ENCODE assay signal across 8 mouse cellular contexts in the genomic region with DNA sequence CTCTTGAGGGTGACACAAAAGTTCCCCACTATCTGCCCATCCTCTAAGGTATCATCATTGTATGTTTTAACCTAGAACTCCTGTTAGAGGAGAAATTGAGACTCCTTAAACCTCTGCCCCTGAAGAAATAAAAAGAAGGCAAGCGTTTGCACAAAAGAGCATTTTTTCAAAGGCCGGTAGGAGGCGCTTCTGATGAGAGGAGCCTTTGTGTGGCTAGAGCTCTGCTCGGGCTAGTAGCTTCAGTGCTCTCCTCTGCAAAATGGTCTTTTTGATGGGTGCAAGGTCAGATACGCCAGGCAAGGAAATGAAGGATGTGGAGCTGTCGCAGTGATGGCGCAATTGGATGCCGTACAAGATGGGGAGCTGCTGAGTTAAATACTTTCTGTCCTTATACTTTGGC.
DNase-seq lines count a peak whose midpoint lies in the region; ATAC-seq and TF ChIP-seq lines count a peak whose summit lies in the region.

No protein-coding gene starts in this region.

- H3K4me2 ChIP-seq in limb, embryonic 11.5 days (ENCODE audit: low read depth, severe bottlenecking): no peak overlapping the region

- H3K36me3 ChIP-seq in limb, embryonic 11.5 days (ENCODE audit: control insufficient read depth, insufficient read depth, low read length): no peaks in the 10 kb centered on the region
- H3K36me3 ChIP-seq in limb, embryonic 10.5 days: no peaks in the 10 kb centered on the region

- DNase-seq in cerebellum, adult 8-10 months: peak; percentile 3
- DNase-seq in cerebellum, adult 2 months: no peak
- DNase-seq in limb, embryonic 11.5 days (ENCODE audit: low spot score): peak; percentile 64
- no peak for DNase-seq in limb, embryonic 10.5 days (ENCODE audit: low spot score)
- peak; percentile 46 for DNase-seq in embryo, embryonic 9.5 days (ENCODE audit: extremely low spot score)
- peak; percentile 22 for DNase-seq in left cerebral cortex, postnatal 4 days
- DNase-seq in Muller cell, postnatal 12 days (ENCODE audit: inconsistent ontology term): no peak

- no peak for TF ChIP-seq POLR2A in cerebellum, adult 2 months (IDR thresholded peaks at IDR 0.05; ENCODE audit: borderline replicate concordance, insufficient read depth, low read length)

- H3K27me3 ChIP-seq in cerebellum, adult 2 months (ENCODE audit: control insufficient read depth, insufficient read depth, low read length): peaks cover 2% of the 10 kb centered on the region; the same call in 1 of the 2 replicates
- no peaks in the 10 kb centered on the region for H3K27me3 ChIP-seq in limb, embryonic 11.5 days (ENCODE audit: control insufficient read depth, insufficient read depth, low read length)
- H3K27me3 ChIP-seq in limb, embryonic 10.5 days (ENCODE audit: low read depth, poor library complexity, severe bottlenecking): no peaks in the 10 kb centered on the region

- no peak overlapping the region for H3K4me3 ChIP-seq in cerebellum, adult 2 months (replicated peaks; ENCODE audit: insufficient read depth, low read depth, low read length)
- no peak overlapping the region for H3K4me3 ChIP-seq in limb, embryonic 11.5 days (ENCODE audit: low read depth, low read length)
- no peak overlapping the region for H3K4me3 ChIP-seq in limb, embryonic 10.5 days

- H3K9ac ChIP-seq in limb, embryonic 11.5 days (ENCODE audit: low read length): no peak overlapping the region

- H3K4me1 ChIP-seq in cerebellum, adult 2 months (ENCODE audit: control insufficient read depth, insufficient read depth, low read length): no peaks in the 10 kb centered on the region
- peaks cover 3% of the 10 kb centered on the region; the same call in 1 of the 2 replicates for H3K4me1 ChIP-seq in limb, embryonic 11.5 days (ENCODE audit: control insufficient read depth, insufficient read depth, low read length)
- H3K4me1 ChIP-seq in limb, embryonic 10.5 days: peaks cover 14% of the 10 kb centered on the region

- intact Hi-C loops in left cerebral cortex, postnatal 4 days (cut with DNase I): no loop called here

- 29% methylated on average over 8 of the region's 8 CpGs for whole genome bisulfite sequencing in cerebellum, adult 2 months
- WGBS in limb, embryonic 11.5 days: 28% methylated on average over 8 of the region's 8 CpGs
- WGBS in limb, embryonic 10.5 days: 30% methylated on average over 8 of the region's 8 CpGs

- TF ChIP-seq CTCF in cerebellum, adult 2 months (IDR thresholded peaks at IDR 0.05; ENCODE audit: borderline replicate concordance, insufficient read depth, low read depth, low read length): no peak

- no peak overlapping the region for H3K27ac ChIP-seq in cerebellum, adult 2 months (ENCODE audit: insufficient read depth, low read length)
- no peak overlapping the region for H3K27ac ChIP-seq in limb, embryonic 11.5 days (replicated peaks; ENCODE audit: low read depth, low read length)
- no peak overlapping the region for H3K27ac ChIP-seq in limb, embryonic 10.5 days

- no peaks in the 10 kb centered on the region for H3K9me3 ChIP-seq in limb, embryonic 11.5 days (ENCODE audit: control insufficient read depth, low read length)
- H3K9me3 ChIP-seq in limb, embryonic 10.5 days (replicated peaks): no peaks in the 10 kb centered on the region

- ATAC-seq in limb, embryonic 11.5 days (ENCODE audit: insufficient number of reproducible peaks, low FRiP score, low TSS enrichment, low read depth): no peak
- ATAC-seq in activated CD4-positive, CD25-positive, alpha-beta regulatory T cell, adult 4 months: no peak

Comparison
In these comparisons a context has a peak if more than half of its experiments do, and no peak if none do; other contexts are left out.
1. DNase-seq: peak in cerebellum, adult 8-10 months (single experiment), limb, embryonic 11.5 days (single experiment), embryo, embryonic 9.5 days (single experiment) and left cerebral cortex, postnatal 4 days (single experiment); none in cerebellum, adult 2 months (0 of 2), limb, embryonic 10.5 days (single experiment) and Muller cell, postnatal 12 days (single experiment).